Mouse (Mus musculus) mature B cell (primary cell): ENCODE measurements around the gene Hdac7.

Experiments used
- in situ Hi-C: fragments of 300-500 bp; cut with MboI; formaldehyde crosslinking; loops from 2 replicates; pipeline ENCODE4 v1.14.3; 2019

The Hdac7 gene

GRCm38 (mm10) chr15:97814703-97815102, 29.6 kb downstream of the Hdac7 start:
- in situ Hi-C loops, result no loop called here

GRCm38 (mm10) chr15:97813452-97814204, 30.7 kb downstream of the Hdac7 start:
- in situ Hi-C loops, result no loop called here

- in situ Hi-C loops, result no loop called here
Observed at GRCm38 (mm10) chr15:97812875-97813274, 31.4 kb downstream of the Hdac7 start.

- in situ Hi-C loops, result no loop called here
Observed at GRCm38 (mm10) chr15:97812126-97812525, 32.2 kb downstream of the Hdac7 start.

- in situ Hi-C loops, result no loop called here
Observed at GRCm38 (mm10) chr15:97811307-97811706, 33.0 kb downstream of the Hdac7 start.

- in situ Hi-C loops, result no loop called here
Observed at GRCm38 (mm10) chr15:97810399-97810798, 33.9 kb downstream of the Hdac7 start.

GRCm38 (mm10) chr15:97809942-97810341, 34.4 kb downstream of the Hdac7 start:
- in situ Hi-C loops, result no loop called here

- in situ Hi-C loops, result no loop called here
Observed at GRCm38 (mm10) chr15:97809206-97809605, 35.1 kb downstream of the Hdac7 start.

- in situ Hi-C loops, result no loop called here
Observed at GRCm38 (mm10) chr15:97808532-97808931, 35.8 kb downstream of the Hdac7 start.

- in situ Hi-C loops, result no loop called here
Observed at GRCm38 (mm10) chr15:97807867-97808266, 36.4 kb downstream of the Hdac7 start.

GRCm38 (mm10) chr15:97802575-97802974, 41.7 kb downstream of the Hdac7 start:
- in situ Hi-C loops, result no loop called here

GRCm38 (mm10) chr15:97801811-97802210, 42.5 kb downstream of the Hdac7 start:
- in situ Hi-C loops, result no loop called here

- in situ Hi-C loops, result no loop called here
Observed at GRCm38 (mm10) chr15:97800853-97801252, 43.4 kb downstream of the Hdac7 start.

- in situ Hi-C loops, result no loop called here
Observed at GRCm38 (mm10) chr15:97799446-97799845, 44.9 kb downstream of the Hdac7 start.

- in situ Hi-C loops, result no loop called here
Observed at GRCm38 (mm10) chr15:97798134-97798533, 46.2 kb downstream of the Hdac7 start.

- in situ Hi-C loops, result no loop called here
Observed at GRCm38 (mm10) chr15:97796674-97797310, 47.5 kb downstream of the Hdac7 start.

- in situ Hi-C loops, result no loop called here
Observed at GRCm38 (mm10) chr15:97795559-97796235, 48.6 kb downstream of the Hdac7 start.

GRCm38 (mm10) chr15:97794268-97794667, 50.0 kb downstream of the Hdac7 start:
- in situ Hi-C loops, result loop anchor here (5.0 kb wide), 1 partner anchor 53 kb away; no protein-coding TSS in a partner anchor

GRCm38 (mm10) chr15:97793386-97794153, 50.7 kb downstream of the Hdac7 start:
- in situ Hi-C loops, result loop anchor here (5.0 kb wide), 1 partner anchor 54 kb away; no protein-coding TSS in a partner anchor

GRCm38 (mm10) chr15:97791126-97791700, 53.1 kb downstream of the Hdac7 start:
- in situ Hi-C loops, result loop anchor here (5.0 kb wide), 1 partner anchor 56 kb away; no protein-coding TSS in a partner anchor

GRCm38 (mm10) chr15:97789761-97790505, 54.4 kb downstream of the Hdac7 start:
- in situ Hi-C loops, result loop anchor here (5.0 kb wide), 1 partner anchor 57 kb away; no protein-coding TSS in a partner anchor
